Mouse (Mus musculus): ENCODE data around the gene Gm10477.
"Not testable (repeated sequence)": the region's sequence is repeated elsewhere in the genome, so short reads cannot be mapped to it uniquely, and the experiment has no call there.

The Gm10477 gene

DNA sequence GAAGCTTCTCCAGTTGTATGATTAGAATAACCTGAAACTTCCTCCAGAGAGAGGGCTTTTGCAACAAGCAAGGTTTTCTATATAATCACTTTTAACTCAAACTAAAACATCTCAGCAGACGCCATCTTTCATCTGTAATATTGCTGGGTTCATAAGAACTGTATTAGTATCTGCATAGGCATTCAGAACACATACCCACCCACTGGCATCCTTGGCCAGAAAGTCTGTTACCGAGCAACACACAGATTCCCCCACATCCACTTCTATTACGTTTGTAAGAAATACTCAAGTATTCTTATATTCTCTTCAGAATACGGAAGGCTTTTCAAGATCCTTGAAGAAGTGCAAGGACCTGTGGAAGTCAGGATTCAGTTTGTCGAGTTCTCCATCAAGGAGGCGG lies at the start of gene Gm10477:
Gm10477 (plus strand) TSS at position 301 of the 400 bp plus-strand sequence.
- not testable (repeated sequence) for DNase-seq (ENCODE audit: low spot score in 2 of 2)

- no peak for DNase-seq (ENCODE audit: low spot score in 2 of 2)
Measured at GRCm38 (mm10) chrX:56477553-56477952, 47.0 kb upstream of the Gm10477 start.

DNA sequence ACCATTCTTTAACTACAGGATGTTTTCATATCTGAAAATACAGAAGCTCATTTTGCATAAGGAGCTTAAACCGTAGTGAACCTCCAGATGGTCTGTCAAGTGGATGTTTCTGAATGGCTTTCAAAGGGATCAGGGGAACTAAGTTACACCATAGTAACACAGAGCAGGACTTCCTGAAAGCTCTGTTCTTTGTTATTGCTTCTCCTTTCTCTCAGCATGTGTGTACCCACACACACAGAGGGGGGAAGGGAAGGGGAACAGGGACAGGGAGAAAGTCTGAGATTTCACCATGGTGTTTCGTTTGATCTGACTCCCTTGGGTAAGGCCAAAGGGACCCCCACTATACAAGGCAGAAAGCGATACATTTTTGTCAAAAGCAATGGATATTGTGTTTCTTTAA lies 42.6 kb upstream of the Gm10477 start:
- no peak for DNase-seq (ENCODE audit: low spot score in 2 of 2)

- DNase-seq (ENCODE audit: low spot score in 2 of 2), result peak; percentile 21 to 35
Measured at GRCm38 (mm10) chrX:56489758-56490157, 34.8 kb upstream of the Gm10477 start.

- no peak for DNase-seq (ENCODE audit: low spot score in 2 of 2)
Measured at GRCm38 (mm10) chrX:56497241-56497640, 27.3 kb upstream of the Gm10477 start.

DNA sequence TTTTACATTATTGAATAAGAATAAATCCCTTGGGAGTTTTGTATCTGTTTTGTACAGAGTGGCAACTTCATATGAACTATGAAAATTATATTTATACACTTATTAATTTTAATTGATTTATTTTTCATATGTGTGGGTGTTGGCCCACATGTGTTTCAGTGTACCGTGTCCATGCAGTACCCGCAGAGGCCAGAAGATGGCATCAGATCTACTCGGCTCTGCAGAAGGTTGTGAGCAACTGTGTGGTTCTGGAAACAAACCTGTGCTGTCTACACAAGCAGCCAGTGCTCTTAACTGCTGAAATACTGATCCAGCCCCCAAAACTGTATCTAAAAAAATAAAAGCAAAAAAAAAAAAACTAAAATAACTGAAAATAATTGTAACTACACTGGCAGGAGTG lies 6.7 kb downstream of the Gm10477 start:
- peak; percentile 8 to 54 for DNase-seq (ENCODE audit: low spot score in 2 of 2)

GRCm38 (mm10) chrX:56537162-56537561 lies 12.6 kb downstream of the Gm10477 start:
- peak in 1 of 2 experiments; percentile 1 for DNase-seq (ENCODE audit: low spot score in 2 of 2)

DNA sequence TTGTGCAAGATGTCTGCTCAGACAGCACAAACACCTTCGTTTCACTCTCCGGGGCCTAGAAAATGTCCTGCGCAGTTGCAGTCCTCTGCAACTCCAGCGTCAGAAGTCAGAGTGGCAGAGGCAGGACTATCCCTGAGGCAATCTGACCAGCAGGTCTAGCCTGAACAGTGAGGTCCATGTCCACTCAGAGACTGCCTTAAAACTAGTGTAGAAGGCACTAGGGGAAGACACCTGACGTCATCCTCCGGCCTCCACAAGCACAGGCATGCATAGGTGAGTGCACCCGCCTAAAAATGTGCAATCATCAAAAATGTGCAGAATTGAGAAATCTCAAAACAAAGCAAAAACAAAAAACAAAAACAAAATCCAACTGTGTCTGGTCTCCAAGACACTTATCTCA lies 25.0 kb downstream of the Gm10477 start, which contains the start of gene Gm648:
Gm648 (minus strand) TSS at position 101 of the 400 bp plus-strand sequence.
- no peak for DNase-seq (ENCODE audit: low spot score in 2 of 2)

- DNase-seq (ENCODE audit: low spot score in 2 of 2), result no peak
Measured at GRCm38 (mm10) chrX:56553584-56553983, 29.0 kb downstream of the Gm10477 start.

DNA sequence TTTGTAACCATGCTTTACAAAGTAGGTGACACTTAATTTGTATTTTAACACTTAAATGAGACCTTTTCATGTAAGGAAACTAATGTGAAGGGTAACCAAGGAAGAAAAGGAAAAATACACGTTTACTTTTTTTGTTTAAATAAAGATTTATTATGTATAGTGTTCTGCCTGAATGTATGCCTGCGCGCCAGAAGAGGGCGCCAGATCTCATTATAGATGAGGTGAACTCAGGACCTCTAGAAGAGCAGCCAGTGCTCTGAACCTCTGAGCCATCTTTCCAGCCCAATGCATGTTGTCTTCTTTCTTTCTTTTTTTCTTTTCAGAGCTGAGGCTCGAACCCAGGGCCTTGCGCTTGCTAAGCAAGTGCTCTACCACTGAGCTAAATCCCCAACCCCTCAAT lies 47.9 kb downstream of the Gm10477 start:
- DNase-seq (ENCODE audit: low spot score in 2 of 2), result no peak
